Mouse (Mus musculus) telencephalon, adult 2 months (tissue): Measurements from ENCODE around the gene Tspan14.

ENCODE experiments used
- DNase-seq: peaks from one replicate; pipeline ENCODE4 v3.0.0-alpha.2; 2011; ENCODE audit warnings: low read depth, low spot score

The Tspan14 gene

DNA sequence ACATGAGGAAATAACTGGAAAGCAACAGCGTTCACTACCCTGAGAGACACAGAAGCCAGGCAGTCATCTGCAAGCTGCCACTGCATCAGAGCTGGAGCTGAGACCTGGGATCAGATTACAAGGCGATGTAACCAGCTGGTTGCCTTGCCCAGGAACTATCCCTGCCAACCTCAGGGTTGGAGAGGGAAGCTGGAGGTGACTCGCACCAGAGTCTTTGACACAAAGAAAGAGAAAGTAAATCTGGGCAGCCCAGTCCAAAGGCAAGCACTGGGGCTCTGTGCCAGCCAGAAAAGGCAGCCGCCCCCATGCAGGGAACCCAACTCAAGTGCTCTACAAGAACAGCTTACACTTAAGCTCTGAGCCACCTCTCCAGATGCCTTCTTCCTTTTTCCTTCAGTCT is 81.4 kb downstream of the Tspan14 start:
- no peak for DNase-seq

DNA sequence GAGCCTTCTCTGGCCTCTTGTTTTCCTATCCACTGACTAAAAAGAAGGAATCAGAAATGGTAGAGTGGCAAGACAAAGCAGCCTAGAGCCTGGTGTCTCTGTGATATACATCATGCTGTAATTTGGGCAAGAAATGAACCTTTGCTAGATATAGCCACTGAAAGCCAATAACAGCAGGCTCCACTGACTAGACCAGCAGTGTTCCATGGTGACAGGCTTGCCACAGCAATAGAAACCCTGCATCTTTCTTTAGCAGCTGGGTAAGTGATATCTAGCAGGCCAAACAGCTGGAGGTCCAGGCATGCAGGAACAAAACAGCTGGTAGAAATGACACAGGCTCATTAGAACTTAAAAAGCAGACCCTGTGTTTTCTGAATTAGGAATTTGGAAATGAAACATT is 92.0 kb downstream of the Tspan14 start:
- DNase-seq: no peak

DNA sequence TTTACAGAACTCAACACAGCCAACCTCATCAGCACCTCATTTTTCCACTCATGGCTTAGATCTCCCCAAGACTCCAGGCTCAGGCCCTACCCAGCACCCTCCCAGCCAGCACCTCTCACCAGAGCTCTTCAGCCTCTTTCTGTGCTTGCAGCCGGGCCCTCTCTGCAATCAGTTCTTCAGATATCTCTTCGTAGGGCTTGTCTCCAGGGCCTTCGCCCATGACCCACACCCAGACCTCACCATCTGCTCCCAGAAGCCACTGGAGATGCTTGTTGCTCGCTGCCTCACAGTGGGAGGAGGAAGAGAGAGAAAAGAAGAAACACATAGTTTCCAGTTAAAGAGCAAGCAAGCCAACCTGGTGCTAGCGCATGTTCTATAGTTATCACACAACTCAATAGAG is 92.6 kb downstream of the Tspan14 start:
- DNase-seq: no peak

GRCm38 (mm10) chr14:40870598-40870997 is 96.0 kb downstream of the Tspan14 start:
- no peak for DNase-seq

- no peak for DNase-seq
Measured at GRCm38 (mm10) chr14:40864811-40865514, 101.6 kb downstream of the Tspan14 start.

DNA sequence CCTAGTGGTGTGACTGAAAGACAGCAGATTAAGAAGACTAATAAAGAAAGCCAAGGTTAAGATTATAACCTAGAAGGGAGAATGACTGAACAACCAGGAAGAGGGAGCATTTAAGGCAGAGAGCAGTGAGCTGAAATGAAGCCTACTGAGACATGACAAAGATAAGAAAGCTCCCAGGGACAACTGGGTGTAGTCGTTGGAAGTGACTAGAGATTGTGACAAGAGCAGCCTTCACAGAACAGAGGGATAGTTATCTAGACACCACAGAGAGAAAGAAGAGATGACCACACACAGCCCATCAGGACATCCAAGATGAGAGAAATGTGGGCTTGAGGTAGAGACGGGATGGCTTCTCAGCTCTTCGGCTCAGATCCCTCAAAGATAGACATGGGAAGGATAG is 102.9 kb downstream of the Tspan14 start:
- DNase-seq: no peak

- DNase-seq: no peak
Measured at GRCm38 (mm10) chr14:40863022-40863421, 103.6 kb downstream of the Tspan14 start.
